Mouse (Mus musculus): ENCODE data around the gene Gba.

DNA sequence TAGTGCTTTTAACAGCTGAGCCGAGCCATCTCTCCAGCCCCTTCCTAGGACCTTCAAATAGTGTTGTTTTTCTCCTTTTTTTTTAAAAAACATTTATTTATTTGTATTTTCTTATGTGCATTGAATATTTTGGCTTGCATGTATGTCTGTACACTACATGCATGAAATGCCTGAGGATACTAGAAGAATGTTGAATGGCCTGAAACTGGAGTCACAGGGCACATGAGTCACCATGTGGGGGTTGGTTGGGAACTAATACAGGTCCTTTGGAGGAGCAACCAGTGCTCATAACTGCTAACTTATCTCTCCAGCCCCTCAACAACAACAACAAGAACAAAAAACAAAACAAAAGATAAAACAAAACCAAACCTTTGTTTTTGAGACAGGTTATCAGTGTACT, 39.6 kb upstream of the Gba start:
- no peak for TF ChIP-seq CTCF (IDR thresholded peaks at IDR 0.05 in 2 of 3, conservative IDR thresholded peaks at IDR 0.05 in 1 of 3; ENCODE audit: control insufficient read depth in 1 of 3, insufficient read depth in 1 of 3, low read depth in 2 of 3, low read length in 3 of 3, poor library complexity in 1 of 3, severe bottlenecking in 1 of 3)
- TF ChIP-seq BHLHE40 (IDR thresholded peaks at IDR 0.05; ENCODE audit: borderline replicate concordance, low read depth, low read length) = no peak
- TF ChIP-seq MAZ (IDR thresholded peaks at IDR 0.05; ENCODE audit: low read depth, low read length) = no peak
- TF ChIP-seq MAX (IDR thresholded peaks at IDR 0.05; ENCODE audit: low read length) = no peak
- TF ChIP-seq HCFC1 (IDR thresholded peaks at IDR 0.05; ENCODE audit: low read depth, low read length) = no peak
- no peak for TF ChIP-seq MAFK (IDR thresholded peaks at IDR 0.05; ENCODE audit: borderline replicate concordance, low read depth, low read length)
- no peak for TF ChIP-seq CHD2 (IDR thresholded peaks at IDR 0.05; ENCODE audit: low read length)
